Mouse (Mus musculus) ES-E14 (cell line): ENCODE results near the gene Gm42791. TPM values are rescaled to one million over a fixed set of nuclear protein-coding genes. Genes with fewer than 3 reads are reported as not detected.

Source experiments
- DNase-seq: peaks from one replicate; pipeline ENCODE4 v3.0.0-alpha.2; 2013; ENCODE audit warnings: low read depth, low spot score
- H3K27ac ChIP-seq: 2 replicates; pipeline ENCODE4 v1.5.1; 2012; ENCODE audit warnings: low read depth, mild to moderate bottlenecking, low read length, moderate library complexity, mixed read lengths; ENCODE audit not compliant: poor library complexity, insufficient read depth, severe bottlenecking
- H3K36me3 ChIP-seq: 2 replicates; pipeline ENCODE4 v1.6.1; 2012; ENCODE audit warnings: mild to moderate bottlenecking, low read length, moderate library complexity, mixed read lengths; ENCODE audit not compliant: control insufficient read depth, poor library complexity, insufficient read depth, severe bottlenecking
- H3K4me1 ChIP-seq, 2 experiments: fragments of 150-350 bp in 1 of 2; sonication (generic) in 1 of 2; 2 replicates each; pipeline ENCODE4 v1.6.1; 2012; ENCODE audit warnings: low read length in 2 of 2, mild to moderate bottlenecking in 1 of 2, mixed read lengths in 1 of 2; ENCODE audit not compliant: control insufficient read depth in 2 of 2, insufficient read depth in 2 of 2, poor library complexity in 1 of 2
- H3K4me3 ChIP-seq, 2 experiments: fragments of 150-350 bp in 1 of 2; sonication (generic) in 1 of 2; 2 replicates each; pipeline ENCODE4 v1.5.1; 2012; ENCODE audit warnings: low read length in 2 of 2, low read depth in 1 of 2, mild to moderate bottlenecking in 1 of 2, mixed read lengths in 1 of 2; ENCODE audit not compliant: insufficient read depth in 1 of 2, poor library complexity in 1 of 2, severe bottlenecking in 1 of 2
- H3K9ac ChIP-seq: 2 replicates; pipeline ENCODE4 v1.6.1; 2012; ENCODE audit warnings: low read depth, mild to moderate bottlenecking, low read length, mixed read lengths; ENCODE audit not compliant: poor library complexity, insufficient read depth, severe bottlenecking
- H3K9me3 ChIP-seq: fragments of 150-350 bp; sonication (generic); 2 replicates; pipeline ENCODE4 v1.6.1; 2012; ENCODE audit warnings: low read depth, mild to moderate bottlenecking, low read length; ENCODE audit not compliant: control insufficient read depth, insufficient read depth
- CHD2 ChIP-seq: IDR thresholded peaks from 2 replicates; pipeline ENCODE4 v1.6.1; 2014; ENCODE audit warnings: mild to moderate bottlenecking, low read depth, low read length, inconsistent platforms
- HCFC1 ChIP-seq: IDR thresholded peaks from 2 replicates; pipeline ENCODE4 v1.6.1; 2012; ENCODE audit warnings: low read length, inconsistent platforms, borderline replicate concordance; ENCODE audit not compliant: insufficient read depth
- MAFK ChIP-seq: IDR thresholded peaks from 2 replicates; pipeline ENCODE4 v1.6.1; 2014; ENCODE audit warnings: mild to moderate bottlenecking, low read depth, low read length, inconsistent platforms; ENCODE audit not compliant: insufficient read depth
- ZC3H11A ChIP-seq: IDR thresholded peaks from 2 replicates; pipeline ENCODE4 v1.6.1; 2012; ENCODE audit warnings: low read depth, mild to moderate bottlenecking, inconsistent platforms, low read length, borderline replicate concordance
- ZNF384 ChIP-seq: IDR thresholded peaks from 2 replicates; pipeline ENCODE4 v1.6.1; 2012; ENCODE audit warnings: low read depth, low read length, inconsistent platforms
- in situ Hi-C, 2 experiments: fragments of 600-800 bp; cut with MboI; formaldehyde crosslinking; loops; one replicate each; pipeline ENCODE4 v1.15.1; 2025; ENCODE audit warnings: low sequenced_read_pairs in 2 of 2, inconsistent platforms in 1 of 2; ENCODE audit not compliant: unreplicated experiment in 2 of 2
- total RNA-seq: library from RNA; depleted of rRNA; stranded (reverse); fragments of 300-350 nt; gene quantifications from 2 replicates; pipeline ENCODE4 v1.2.3, GENCODE M21; 2012

Gene Gm42791
- total RNA-seq, 1 experiment, result not detected

- no peaks in the 10 kb centered on the region for H3K9me3 ChIP-seq
- in situ Hi-C loops, result no loop called here
- H3K36me3 ChIP-seq, result no peaks in the 10 kb centered on the region
- H3K9ac ChIP-seq, result peak overlapping the region; percentile 44; the same call in 1 of the 2 replicates
- no peak for DNase-seq
- TF ChIP-seq HCFC1, result no peak
- no peak for TF ChIP-seq CHD2
- H3K4me3 ChIP-seq, result peak overlapping the region in 1 of 2 experiments; percentile 50; a peak in 2 of 4 replicates
- peak overlapping the region; percentile 48; the same call in 1 of the 2 replicates for H3K27ac ChIP-seq
- peaks cover 9 to 33% of the 10 kb centered on the region in 2 experiments; a peak in 3 of 4 replicates for H3K4me1 ChIP-seq
These were observed 38.9 kb downstream of the Gm42791 start for GRCm38 (mm10) chr5:148956091-148956490.

- Histone ChIP-seq H3K27ac (peak overlapping the region; percentile 48; the same call in 1 of the 2 replicates), H3K36me3 (no peaks in the 10 kb centered on the region), H3K9me3 (no peaks in the 10 kb centered on the region), H3K4me3 (peak overlapping the region in 1 of 2 experiments; percentile 50; a peak in 2 of 4 replicates), H3K9ac (peak overlapping the region; percentile 14; the same call in 1 of the 2 replicates), H3K4me1 (peaks cover 9 to 33% of the 10 kb centered on the region in 2 experiments; a peak in 3 of 4 replicates)
- in situ Hi-C loops, result no loop called here
- no peak for DNase-seq
- TF ChIP-seq ZNF384 (no peak), ZC3H11A (no peak), HCFC1 (no peak), CHD2 (no peak), MAFK (no peak)
These were observed 39.4 kb downstream of the Gm42791 start for GRCm38 (mm10) chr5:148955575-148955974.

GRCm38 (mm10) chr5:148954314-148955060, 40.5 kb downstream of the Gm42791 start:
- TF ChIP-seq CHD2 (no peak), ZC3H11A (no peak), MAFK (peak; percentile 50; the same call in 1 of the 2 replicates), ZNF384 (no peak), HCFC1 (no peak)
- peak overlapping the region; percentile 33; the same call in 1 of the 2 replicates for H3K9ac ChIP-seq
- H3K9me3 ChIP-seq, result no peaks in the 10 kb centered on the region
- H3K4me1 ChIP-seq, result peaks cover 6 to 31% of the 10 kb centered on the region in 2 experiments; a peak in 2 of 4 replicates
- in situ Hi-C loops, result no loop called here
- H3K4me3 ChIP-seq, result no peak overlapping the region
- H3K27ac ChIP-seq, result no peak overlapping the region
- no peaks in the 10 kb centered on the region for H3K36me3 ChIP-seq
- DNase-seq, result no peak

- no peak for DNase-seq
- Histone ChIP-seq H3K36me3 (no peaks in the 10 kb centered on the region), H3K4me3 (no peak overlapping the region), H3K4me1 (peaks cover 6 to 26% of the 10 kb centered on the region in 2 experiments; a peak in 2 of 4 replicates), H3K9ac (no peak overlapping the region), H3K9me3 (no peaks in the 10 kb centered on the region), H3K27ac (no peak overlapping the region)
- TF ChIP-seq HCFC1 (no peak), CHD2 (no peak), MAFK (no peak), ZNF384 (no peak), ZC3H11A (no peak)
- in situ Hi-C loops, result no loop called here
These were observed 41.8 kb downstream of the Gm42791 start for GRCm38 (mm10) chr5:148953098-148953497.

GRCm38 (mm10) chr5:148952419-148952818, 42.5 kb downstream of the Gm42791 start:
- Histone ChIP-seq H3K36me3 (no peaks in the 10 kb centered on the region), H3K9me3 (no peaks in the 10 kb centered on the region), H3K9ac (no peak overlapping the region), H3K27ac (no peak overlapping the region), H3K4me1 (peaks cover 6 to 26% of the 10 kb centered on the region in 2 experiments; a peak in 2 of 4 replicates), H3K4me3 (no peak overlapping the region)
- in situ Hi-C loops, result no loop called here
- no peak for DNase-seq
- no peak for TF ChIP-seq CHD2
- TF ChIP-seq HCFC1, result no peak
- no peak for TF ChIP-seq ZC3H11A
- TF ChIP-seq MAFK, result no peak
- no peak for TF ChIP-seq ZNF384
